Mouse (Mus musculus) myocyte (in vitro differentiated cells): ENCODE measurements at regions not wholly inside any gene's neighbourhood (a gene's known extent, or its start where the extent isn't known, plus 50 kb on each side); places are given as distances from the start of the nearest gene placed in this dataset.

Experiments used
- MAX ChIP-seq: IDR thresholded peaks from one replicate; pipeline ENCODE4 v1.6.1; 2011; ENCODE audit warnings: low read depth, mild to moderate bottlenecking, control low read depth
- MYOG ChIP-seq, 3 experiments: IDR thresholded peaks; one replicate each; pipeline ENCODE4 v1.6.1; 2011; ENCODE audit warnings: control low read depth in 2 of 3, low read depth in 2 of 3, mild to moderate bottlenecking in 2 of 3; ENCODE audit not compliant: insufficient read length in 2 of 3, control insufficient read depth in 1 of 3, insufficient read depth in 1 of 3
- POLR2A ChIP-seq: IDR thresholded peaks from one replicate; pipeline ENCODE4 v1.6.1; 2011; ENCODE audit warnings: low read depth, mild to moderate bottlenecking, control low read depth, moderate library complexity; ENCODE audit not compliant: insufficient read length
- REST ChIP-seq: IDR thresholded peaks from one replicate; pipeline ENCODE4 v1.6.1; 2011; ENCODE audit warnings: mild to moderate bottlenecking, control low read depth, moderate library complexity; ENCODE audit not compliant: insufficient read depth, insufficient read length
- TCF12 ChIP-seq: IDR thresholded peaks from one replicate; pipeline ENCODE4 v1.6.1; 2011; ENCODE audit warnings: mild to moderate bottlenecking, control low read depth; ENCODE audit not compliant: poor library complexity, insufficient read depth, severe bottlenecking
- USF1 ChIP-seq: IDR thresholded peaks from one replicate; pipeline ENCODE4 v1.6.1; 2011; ENCODE audit warnings: low read depth, mild to moderate bottlenecking, control low read depth, moderate library complexity

DNA sequence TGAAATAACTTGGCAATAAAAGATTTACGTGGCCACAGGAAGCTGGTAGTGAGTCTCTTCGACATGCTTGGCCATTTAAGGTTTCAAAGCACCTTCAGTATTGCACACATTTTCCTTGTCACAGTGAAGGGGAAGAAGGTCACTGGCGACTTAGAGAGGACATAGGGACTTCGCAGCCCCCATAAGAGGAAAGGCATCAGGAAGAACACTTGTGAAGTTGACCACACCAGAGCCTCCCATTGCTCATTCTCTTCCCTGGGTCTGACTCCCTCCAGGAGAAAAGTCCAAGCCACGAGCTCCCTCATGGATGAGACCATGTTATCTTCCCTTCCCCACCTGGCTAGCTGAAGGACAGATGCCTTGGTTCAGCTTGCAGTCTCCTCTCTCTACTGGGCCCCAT is 77.4 kb upstream of the Synm start:
- TF ChIP-seq POLR2A, result no peak
- no peak for TF ChIP-seq USF1
- TF ChIP-seq MYOG (IDR thresholded peaks at IDR 0.05; ENCODE audit: control insufficient read depth in 1 of 3, insufficient read depth in 1 of 3, insufficient read length in 2 of 3, low read depth in 2 of 3), result no peak
- TF ChIP-seq REST, result no peak
- TF ChIP-seq MAX, result no peak
- TF ChIP-seq TCF12, result no peak
